Mouse (Mus musculus) erythroblast, embryonic 14.5 days (primary cell): ENCODE data around the gene Tmem182. TPM values are rescaled to one million over a fixed set of nuclear protein-coding genes. Genes with fewer than 3 reads are reported as not detected.

ENCODE experiments used
- H3K27me3 ChIP-seq: 2 replicates; pipeline ENCODE4 v1.6.1; 2012; ENCODE audit warnings: inconsistent platforms; ENCODE audit not compliant: control insufficient read depth
- H3K36me3 ChIP-seq: 2 replicates; pipeline ENCODE4 v1.6.1; 2012; ENCODE audit warnings: mild to moderate bottlenecking, inconsistent platforms; ENCODE audit not compliant: control insufficient read depth
- H3K4me1 ChIP-seq: 2 replicates; pipeline ENCODE4 v1.6.1; 2012; ENCODE audit warnings: inconsistent platforms; ENCODE audit not compliant: control insufficient read depth
- H3K4me3 ChIP-seq: replicated peaks from 2 replicates; pipeline ENCODE3; 2012; ENCODE audit warnings: moderate library complexity, mild to moderate bottlenecking, inconsistent platforms
- H3K9me3 ChIP-seq: 2 replicates; pipeline ENCODE4 v1.6.1; 2012; ENCODE audit warnings: low read length, inconsistent platforms, mixed read lengths; ENCODE audit not compliant: control insufficient read depth
- GATA1 ChIP-seq: IDR thresholded peaks from 2 replicates; pipeline ENCODE4 v1.6.1; 2012; ENCODE audit warnings: low read length, inconsistent platforms, mixed read lengths
- TAL1 ChIP-seq: IDR thresholded peaks from 3 replicates; pipeline ENCODE4 v1.6.1; 2012; ENCODE audit warnings: low read length, inconsistent platforms, mixed read lengths
- polyA plus RNA-seq: library from polyadenylated mRNA; stranded (reverse); fragments of >175 nt; gene quantifications from 2 replicates; pipeline ENCODE4 v1.2.3, GENCODE M21; 2012

Tmem182 gene
- polyA plus RNA-seq, 1 experiment, result not detected

DNA sequence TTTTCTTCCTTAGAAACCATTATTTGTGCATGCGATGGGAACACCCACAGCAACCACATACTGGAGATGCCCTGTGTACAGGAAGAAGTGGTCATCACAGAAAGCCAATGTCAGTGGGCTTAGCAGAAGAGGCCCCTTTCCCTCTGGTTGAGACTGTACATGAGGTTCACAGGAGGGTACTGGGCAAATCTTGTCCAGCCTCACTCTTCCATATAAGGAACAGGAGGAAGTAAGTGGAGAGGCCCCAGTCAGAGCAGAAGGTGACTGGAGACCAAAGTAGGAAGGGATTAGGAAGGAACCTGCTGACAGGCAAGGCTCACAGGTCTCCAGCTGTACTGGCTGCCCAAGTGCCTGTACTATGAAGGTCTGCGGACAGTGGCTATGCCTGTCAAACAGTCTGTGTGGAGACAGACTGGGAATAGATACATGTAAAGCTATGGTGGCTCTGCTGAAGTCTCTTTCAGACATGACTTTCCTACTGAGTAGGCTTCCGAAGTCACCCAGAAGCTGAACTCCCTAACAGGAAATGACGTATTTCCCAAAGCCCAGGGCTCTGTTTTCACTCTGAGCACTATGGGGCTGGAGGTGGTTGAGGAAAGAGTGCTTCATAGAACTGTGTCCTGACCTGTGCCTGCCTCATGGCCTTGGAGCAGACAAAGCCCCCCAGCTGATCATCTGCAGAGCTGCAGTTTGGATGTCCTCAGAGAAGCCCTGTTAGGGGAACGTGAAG is 35.8 kb downstream of the Tmem182 start:
- H3K4me1 ChIP-seq, result no peaks in the 10 kb centered on the region
- H3K27me3 ChIP-seq, result no peaks in the 10 kb centered on the region
- no peak for TF ChIP-seq GATA1
- TF ChIP-seq TAL1, result no peak
- no peaks in the 10 kb centered on the region for H3K9me3 ChIP-seq
- H3K36me3 ChIP-seq, result no peaks in the 10 kb centered on the region
- H3K4me3 ChIP-seq, result no peak overlapping the region

GRCm38 (mm10) chr1:40844616-40845015 is 39.2 kb downstream of the Tmem182 start:
- no peaks in the 10 kb centered on the region for H3K27me3 ChIP-seq
- TF ChIP-seq GATA1, result no peak
- TF ChIP-seq TAL1, result no peak
- no peaks in the 10 kb centered on the region for H3K4me1 ChIP-seq

DNA sequence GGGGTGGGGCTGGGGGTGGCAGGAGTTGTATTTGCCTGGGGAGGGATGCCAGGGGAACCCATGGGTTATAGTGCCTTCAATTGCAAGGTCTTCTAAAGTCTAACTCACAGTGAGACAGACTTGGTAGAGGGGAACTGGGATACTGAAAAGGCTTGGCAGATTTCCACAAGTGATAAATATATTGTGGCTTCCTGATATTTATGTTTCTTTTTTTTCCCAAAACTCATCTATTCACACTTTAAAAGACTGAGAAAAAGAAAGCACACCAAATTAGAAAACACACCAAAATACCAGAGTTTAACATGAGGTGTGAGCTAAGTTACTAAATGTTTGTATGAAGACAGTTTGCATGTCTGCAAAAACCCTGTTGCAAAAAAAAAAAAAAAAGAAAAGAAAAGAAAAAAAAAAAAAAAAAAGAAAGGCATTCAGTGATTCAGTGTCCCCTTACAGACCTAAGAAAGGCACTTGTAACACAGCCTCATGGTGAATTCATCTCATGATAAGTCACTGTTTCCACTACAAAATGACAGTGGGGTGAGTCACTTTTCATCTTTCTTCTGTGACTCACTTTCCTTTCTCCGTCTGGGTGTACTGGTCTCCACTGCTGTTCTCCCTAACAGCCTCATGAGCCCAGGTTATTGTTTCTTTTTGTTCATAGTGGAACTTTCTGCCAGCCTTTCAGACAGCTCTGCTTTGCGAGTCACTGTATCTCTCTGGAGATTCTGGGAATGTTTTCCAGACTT is 42.0 kb downstream of the Tmem182 start:
- Histone ChIP-seq H3K4me1 (no peaks in the 10 kb centered on the region), H3K4me3 (no peak overlapping the region), H3K36me3 (no peaks in the 10 kb centered on the region), H3K9me3 (no peaks in the 10 kb centered on the region), H3K27me3 (no peaks in the 10 kb centered on the region)
- TF ChIP-seq TAL1 (no peak), GATA1 (no peak)

More at GRCm38 (mm10) chr1:40844616-40845015, 39.2 kb downstream of the Tmem182 start:
- no peak overlapping the region for H3K4me3 ChIP-seq
- no peaks in the 10 kb centered on the region for H3K9me3 ChIP-seq
- H3K36me3 ChIP-seq, result no peaks in the 10 kb centered on the region

DNA sequence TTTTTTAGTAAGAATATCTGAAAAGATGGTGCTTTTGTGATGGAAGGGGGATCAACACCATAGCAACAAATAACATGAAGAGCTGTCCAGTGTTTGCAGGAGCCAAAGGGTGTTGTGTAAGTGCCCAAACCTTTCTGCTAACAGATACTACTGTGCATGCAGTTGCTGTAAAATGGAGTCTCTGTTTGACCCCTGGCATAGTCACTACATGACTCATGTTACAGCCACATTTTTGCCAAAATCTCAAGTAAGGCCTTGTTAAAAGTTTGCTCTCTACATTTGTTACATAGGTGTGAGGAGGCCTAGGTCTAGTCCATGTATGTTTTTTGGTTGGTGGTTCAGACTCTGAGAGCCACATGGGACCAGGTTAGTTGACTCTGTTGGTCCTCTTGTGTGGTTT is 45.9 kb downstream of the Tmem182 start:
- H3K4me3 ChIP-seq, result no peak overlapping the region
- H3K4me1 ChIP-seq, result no peaks in the 10 kb centered on the region
- no peaks in the 10 kb centered on the region for H3K36me3 ChIP-seq
- TF ChIP-seq GATA1 (no peak), TAL1 (no peak)
- no peaks in the 10 kb centered on the region for H3K9me3 ChIP-seq
- H3K27me3 ChIP-seq, result no peaks in the 10 kb centered on the region

- H3K4me1 ChIP-seq, result no peaks in the 10 kb centered on the region
- H3K4me3 ChIP-seq, result no peak overlapping the region
- H3K36me3 ChIP-seq, result no peaks in the 10 kb centered on the region
- H3K27me3 ChIP-seq, result no peaks in the 10 kb centered on the region
- TF ChIP-seq GATA1, result no peak
- no peak for TF ChIP-seq TAL1
- H3K9me3 ChIP-seq, result no peaks in the 10 kb centered on the region
Measured at GRCm38 (mm10) chr1:40855268-40855667, 49.9 kb downstream of the Tmem182 start.

DNA sequence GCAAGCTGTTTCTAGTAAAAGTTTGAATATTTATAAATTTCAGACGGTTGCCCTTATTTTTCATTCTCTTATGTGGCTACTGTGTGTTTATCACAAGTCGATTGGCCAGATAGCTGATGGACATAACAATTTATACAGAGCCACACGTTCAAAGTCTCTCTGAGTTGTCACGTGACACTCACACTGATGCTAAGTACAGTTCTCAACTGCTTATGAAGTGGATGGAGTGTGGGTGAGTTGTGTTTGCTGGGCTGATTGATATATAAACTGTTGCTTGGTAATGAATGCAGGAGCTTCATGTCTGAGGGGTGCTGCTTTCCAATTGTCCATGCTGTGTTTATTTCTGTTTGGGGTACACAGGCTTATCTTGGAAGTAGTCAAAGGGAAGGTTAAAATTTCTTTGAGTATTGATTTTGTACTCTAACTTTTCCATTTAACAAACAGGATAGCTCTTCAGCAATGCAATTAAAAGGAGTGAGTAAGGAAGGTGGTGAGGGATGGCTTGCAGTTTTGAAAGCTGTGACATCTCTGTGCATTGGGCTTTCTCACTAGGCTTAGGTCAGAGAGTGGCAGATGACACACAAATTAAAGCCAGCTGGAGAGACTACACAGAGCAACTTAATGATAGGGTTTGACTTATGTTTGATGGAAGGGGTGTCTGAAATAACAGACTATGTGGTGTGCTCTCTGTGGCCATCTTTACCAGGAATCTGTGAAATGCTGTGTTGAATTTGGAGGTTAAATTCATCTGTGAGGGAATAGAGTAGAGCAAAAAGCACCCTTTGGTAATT is 51.6 kb downstream of the Tmem182 start:
- Histone ChIP-seq H3K27me3 (no peaks in the 10 kb centered on the region), H3K4me3 (no peak overlapping the region), H3K4me1 (no peaks in the 10 kb centered on the region), H3K9me3 (no peaks in the 10 kb centered on the region), H3K36me3 (no peaks in the 10 kb centered on the region)
- TF ChIP-seq TAL1 (no peak), GATA1 (no peak)

DNA sequence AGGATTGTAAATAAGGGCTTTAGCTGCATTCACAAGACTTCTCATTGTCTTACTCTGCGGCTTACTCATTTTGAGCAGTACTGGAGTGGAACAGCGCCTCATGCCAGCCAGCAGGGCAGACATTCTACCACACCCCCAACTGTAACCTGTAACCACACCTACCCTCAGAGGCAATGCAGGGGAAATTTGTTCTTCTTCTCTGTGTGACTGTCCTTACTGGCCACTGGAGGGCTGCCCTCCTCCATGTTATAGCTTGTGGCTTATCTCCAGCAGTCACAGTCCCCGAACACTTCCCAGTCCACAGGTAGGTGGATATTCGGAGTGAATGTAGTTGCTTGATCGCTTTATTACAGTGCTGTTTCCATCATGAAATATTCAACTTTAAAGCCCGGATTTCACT is 59.6 kb downstream of the Tmem182 start:
- Histone ChIP-seq H3K36me3 (no peaks in the 10 kb centered on the region), H3K9me3 (no peaks in the 10 kb centered on the region), H3K27me3 (no peaks in the 10 kb centered on the region), H3K4me3 (no peak overlapping the region), H3K4me1 (no peaks in the 10 kb centered on the region)
- TF ChIP-seq GATA1 (no peak), TAL1 (no peak)

DNA sequence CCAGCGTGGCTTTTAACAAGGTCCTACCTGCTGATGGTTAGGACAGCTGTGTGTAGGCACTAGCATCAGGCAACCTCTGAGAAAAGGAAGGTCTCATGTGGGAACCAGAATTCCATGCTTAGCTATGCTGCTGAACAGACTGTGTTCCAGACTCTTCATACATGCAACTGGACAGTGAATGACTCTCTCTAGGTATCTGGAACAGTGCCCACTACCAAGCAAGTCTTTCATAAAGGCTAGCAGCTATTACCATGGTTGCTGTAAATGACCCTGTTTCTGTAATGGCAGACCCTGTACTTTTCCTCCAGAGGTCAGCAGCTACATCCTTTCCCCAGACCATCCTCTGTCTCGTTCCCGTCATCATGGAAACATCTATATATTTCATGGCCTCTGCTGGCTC is 61.7 kb downstream of the Tmem182 start:
- Histone ChIP-seq H3K27me3 (no peaks in the 10 kb centered on the region), H3K4me3 (no peak overlapping the region)
- no peak for TF ChIP-seq TAL1
- no peak for TF ChIP-seq GATA1

GRCm38 (mm10) chr1:40867651-40868050 is 62.2 kb downstream of the Tmem182 start:
- Histone ChIP-seq H3K4me3 (no peak overlapping the region), H3K36me3 (no peaks in the 10 kb centered on the region)
- TF ChIP-seq GATA1 (no peak), TAL1 (no peak)

More for the DNA sequence above, 61.7 kb downstream of the Tmem182 start:
- H3K4me1 ChIP-seq, result no peaks in the 10 kb centered on the region
- no peaks in the 10 kb centered on the region for H3K9me3 ChIP-seq
- H3K36me3 ChIP-seq, result no peaks in the 10 kb centered on the region

More at GRCm38 (mm10) chr1:40867651-40868050, 62.2 kb downstream of the Tmem182 start:
- H3K9me3 ChIP-seq, result no peaks in the 10 kb centered on the region
- no peaks in the 10 kb centered on the region for H3K4me1 ChIP-seq
- no peaks in the 10 kb centered on the region for H3K27me3 ChIP-seq
